Mouse (Mus musculus) gastrocnemius, adult 2 months (tissue): ENCODE measurements around the gene Ncstn. TPM values are rescaled to one million over a fixed set of nuclear protein-coding genes. Genes with fewer than 3 reads are reported as not detected.

ENCODE experiments used
- DNase-seq: peaks from one replicate; pipeline ENCODE4 v3.0.0; 2022
- H3K27ac ChIP-seq: fragments of 200-600 bp; 2 replicates; pipeline ENCODE4 v1.8.1; 2022; ENCODE audit warnings: mild to moderate bottlenecking
- H3K4me3 ChIP-seq: fragments of 200-600 bp; 2 replicates; pipeline ENCODE4 v1.8.1; 2022; ENCODE audit warnings: mild to moderate bottlenecking, moderate library complexity
- CTCF ChIP-seq: fragments of 200-600 bp; IDR thresholded peaks from 2 replicates; pipeline ENCODE4 v1.8.1; 2022; ENCODE audit warnings: antibody characterized with exemption, mild to moderate bottlenecking, moderate library complexity
- intact Hi-C: fragments of 180-260 bp; cut with DNase I; formaldehyde crosslinking; loops from one replicate; pipeline ENCODE4 v1.15.1; 2025
- total RNA-seq, 2 experiments: library from RNA; stranded (reverse); gene quantifications; 2 replicates each; pipeline ENCODE4 v1.2.3; 2021

Ncstn gene
- total RNA-seq, 2 experiments from 2014 or later = 27.1 to 31.9 TPM

- intact Hi-C loops = loop anchor here (5.0 to 10.0 kb wide), 4 partner anchors 69 to 447 kb away; partner anchors contain the start of gene Kcnj9
- no peak for DNase-seq
- TF ChIP-seq CTCF = no peak
- Histone ChIP-seq H3K27ac (peak overlapping the region; percentile 56), H3K4me3 (peak overlapping the region; percentile 47)
Observed at GRCm38 (mm10) chr1:172048241-172048734, 34.3 kb downstream of the Ncstn start.

GRCm38 (mm10) chr1:172046938-172047337, 35.7 kb downstream of the Ncstn start:
- peak; percentile 76 for DNase-seq
- TF ChIP-seq CTCF = peak; percentile 88
- intact Hi-C loops = loop anchor here (5.0 to 10.0 kb wide), 4 partner anchors 70 to 448 kb away; partner anchors contain the start of gene Kcnj9
- H3K27ac ChIP-seq = no peak overlapping the region
- H3K4me3 ChIP-seq = no peak overlapping the region

- TF ChIP-seq CTCF = no peak
- no peak for DNase-seq
- Histone ChIP-seq H3K4me3 (no peak overlapping the region), H3K27ac (no peak overlapping the region)
- intact Hi-C loops = loop anchor here (5.0 to 10.0 kb wide), 4 partner anchors 71 to 448 kb away; partner anchors contain the start of gene Kcnj9
Observed at GRCm38 (mm10) chr1:172046410-172046809, 36.2 kb downstream of the Ncstn start.

- intact Hi-C loops = no loop called here
- Histone ChIP-seq H3K4me3 (no peak overlapping the region), H3K27ac (peak overlapping the region; percentile 39)
- TF ChIP-seq CTCF = no peak
- peak; percentile 49 for DNase-seq
Observed at GRCm38 (mm10) chr1:172029914-172030313, 52.7 kb downstream of the Ncstn start.

- intact Hi-C loops = no loop called here
- TF ChIP-seq CTCF = no peak
- peak within 1 kb of the TSS; percentile 82 for H3K27ac ChIP-seq
- H3K4me3 ChIP-seq = peak within 1 kb of the TSS; percentile 73
- DNase-seq = no peak
Observed at GRCm38 (mm10) chr1:172028394-172029275, 54.0 kb downstream of the Ncstn start, which contains the start of gene Vangl2. Gene Vangl2, minus strand, starts transcription at chr1:172028444.

- peak overlapping the region; percentile 73 for H3K4me3 ChIP-seq
- TF ChIP-seq CTCF = no peak
- DNase-seq = no peak
- intact Hi-C loops = no loop called here
- peak overlapping the region; percentile 82; the same call in 1 of the 2 replicates for H3K27ac ChIP-seq
Observed at GRCm38 (mm10) chr1:172027809-172028102, 54.8 kb downstream of the Ncstn start.

GRCm38 (mm10) chr1:172027010-172027808, 55.4 kb downstream of the Ncstn start:
- H3K4me3 ChIP-seq = peak overlapping the region; percentile 73
- H3K27ac ChIP-seq = peak overlapping the region; percentile 82
- intact Hi-C loops = no loop called here
- DNase-seq = peak; percentile 89
- TF ChIP-seq CTCF = 0 out of 2 replicates have a peak, but pooled peaks have one; percentile 9

- no peak for TF ChIP-seq CTCF
- DNase-seq = no peak
- intact Hi-C loops = no loop called here
- peak overlapping the region; percentile 73 for H3K4me3 ChIP-seq
- peak overlapping the region; percentile 82 for H3K27ac ChIP-seq
Observed at GRCm38 (mm10) chr1:172026201-172026901, 56.2 kb downstream of the Ncstn start.

- DNase-seq = no peak
- no peak overlapping the region for H3K4me3 ChIP-seq
- no peak for TF ChIP-seq CTCF
- intact Hi-C loops = no loop called here
- no peak overlapping the region for H3K27ac ChIP-seq
Observed at GRCm38 (mm10) chr1:172025201-172025904, 57.2 kb downstream of the Ncstn start.

- no peak for TF ChIP-seq CTCF
- H3K4me3 ChIP-seq = no peak overlapping the region
- DNase-seq = no peak
- H3K27ac ChIP-seq = no peak overlapping the region
- intact Hi-C loops = no loop called here
Observed at GRCm38 (mm10) chr1:172024140-172024895, 58.3 kb downstream of the Ncstn start.

GRCm38 (mm10) chr1:172019863-172020521, 62.6 kb downstream of the Ncstn start:
- no peak for DNase-seq
- Histone ChIP-seq H3K27ac (no peak overlapping the region), H3K4me3 (no peak overlapping the region)
- no peak for TF ChIP-seq CTCF
- intact Hi-C loops = no loop called here
